ENCODE assay signal across 8 mouse cellular contexts in genomic region chr19:60581377-60582290, GRCm38 (mm10). TPM values are rescaled to one million over a fixed set of nuclear protein-coding genes. Genes with fewer than 3 reads are reported as not detected.
DNase-seq lines count a peak whose midpoint lies in the region; ATAC-seq and TF ChIP-seq lines count a peak whose summit lies in the region.

No protein-coding gene starts in this region.

- H3K9ac ChIP-seq in heart, postnatal 0 days (replicated peaks; ENCODE audit: low read depth, low read length): peak overlapping the region; percentile 86
- peak overlapping the region; percentile 35; the same call in 1 of the 2 replicates for H3K9ac ChIP-seq in lung, postnatal 0 days (replicated peaks; ENCODE audit: low read depth)

- DNase-seq in left cerebral cortex, adult 11 months (ENCODE audit: low spot score): peak; percentile 18
- DNase-seq in left cerebral cortex, adult 18-20 months (ENCODE audit: low spot score in 2 of 2): no peak
- DNase-seq in heart, postnatal 0 days (ENCODE audit: low spot score): no peak
- peak; percentile 81 for DNase-seq in lung, postnatal 0 days (ENCODE audit: low spot score)
- no peak for DNase-seq in left cerebral cortex, postnatal 36 days (ENCODE audit: low spot score in 2 of 2)
- no peak for DNase-seq in urinary bladder, postnatal 4 days (ENCODE audit: low spot score in 2 of 2)
- DNase-seq in urinary bladder, adult 2 months (ENCODE audit: low spot score): no peak

- peak overlapping the region; percentile 70 for H3K4me2 ChIP-seq in heart, postnatal 0 days (ENCODE audit: low read depth, low read length)
- peak overlapping the region; percentile 68 for H3K4me2 ChIP-seq in lung, postnatal 0 days (replicated peaks; ENCODE audit: low read depth, low read length)

- WGBS in heart, postnatal 0 days: 38% methylated on average over 4 of the region's 4 CpGs
- WGBS in lung, postnatal 0 days: 29% methylated on average over 4 of the region's 4 CpGs

- no peak for TF ChIP-seq CTCF in heart, postnatal 0 days (IDR thresholded peaks at IDR 0.05; ENCODE audit: low read depth)
- no peak for TF ChIP-seq CTCF in lung, postnatal 0 days (IDR thresholded peaks at IDR 0.05)

- 0 out of 2 replicates have a peak, but pooled peaks have one; percentile 1 for ATAC-seq in heart, postnatal 0 days (ENCODE audit: insufficient read depth, low read depth)
- peak; percentile 45 for ATAC-seq in lung, postnatal 0 days

- peak overlapping the region; percentile 84 for H3K4me3 ChIP-seq in brown adipose tissue, adult 24 weeks (ENCODE audit: insufficient read depth, low read depth, low read length)
- peak overlapping the region; percentile 93 for H3K4me3 ChIP-seq in heart, postnatal 0 days (ENCODE audit: low read depth, low read length)
- H3K4me3 ChIP-seq in lung, postnatal 0 days (ENCODE audit: low read depth, low read length): peak overlapping the region; percentile 78

- H3K9me3 ChIP-seq in heart, postnatal 0 days (replicated peaks; ENCODE audit: control insufficient read depth, low read length): no peaks in the 10 kb centered on the region
- no peaks in the 10 kb centered on the region for H3K9me3 ChIP-seq in lung, postnatal 0 days (ENCODE audit: low read length)

- no peaks in the 10 kb centered on the region for H3K36me3 ChIP-seq in heart, postnatal 0 days (replicated peaks; ENCODE audit: control insufficient read depth, insufficient read depth, low read length)
- no peaks in the 10 kb centered on the region for H3K36me3 ChIP-seq in lung, postnatal 0 days (ENCODE audit: insufficient read depth, low read length)

- H3K4me1 ChIP-seq in brown adipose tissue, adult 24 weeks (ENCODE audit: control insufficient read depth, insufficient read depth, insufficient read length, low read length): peaks cover 4% of the 10 kb centered on the region
- H3K4me1 ChIP-seq in heart, postnatal 0 days (ENCODE audit: control insufficient read depth, insufficient read depth): peaks cover 11% of the 10 kb centered on the region
- peaks cover 4% of the 10 kb centered on the region; the same call in 1 of the 2 replicates for H3K4me1 ChIP-seq in lung, postnatal 0 days (ENCODE audit: insufficient read depth, low read depth, low read length)

- no peak for TF ChIP-seq EP300 in heart, postnatal 0 days (IDR thresholded peaks at IDR 0.05; ENCODE audit: low read depth)
- TF ChIP-seq EP300 in lung, postnatal 0 days (IDR thresholded peaks at IDR 0.05): peak; percentile 54; the same call in 1 of the 2 replicates

- H3K27me3 ChIP-seq in heart, postnatal 0 days (ENCODE audit: control insufficient read depth, insufficient read depth, low read length): no peaks in the 10 kb centered on the region
- no peaks in the 10 kb centered on the region for H3K27me3 ChIP-seq in lung, postnatal 0 days (replicated peaks; ENCODE audit: insufficient read depth, low read length)

- peak overlapping the region; percentile 71 for H3K27ac ChIP-seq in brown adipose tissue, adult 24 weeks (replicated peaks; ENCODE audit: low read depth, low read length)
- H3K27ac ChIP-seq in heart, postnatal 0 days (ENCODE audit: low read depth): peak overlapping the region; percentile 89
- peak overlapping the region; percentile 91 for H3K27ac ChIP-seq in lung, postnatal 0 days (ENCODE audit: low read length)

- intact Hi-C loops in left cerebral cortex, postnatal 36 days (cut with DNase I): loop anchor here (1.0 kb wide), 1 partner anchor 174 kb away; the partner anchor contains the start of gene Nanos1

RNA-seq across cellular contexts. Expression of gene Cacul1, which starts 0.8 kb away (rescaled TPM):
- total RNA-seq in left cerebral cortex, adult 18-20 months (2021): 10 to 100 TPM; 53.0 to 56.6 TPM
- 16.3 and 16.9 TPM in 2 replicates for polyA plus RNA-seq in brown adipose tissue, adult 24 weeks (2012; ENCODE audit: insufficient read depth, insufficient read length, missing spikeins)
- total RNA-seq in heart, postnatal 0 days (2014; rRNA removed; ENCODE audit: low replicate concordance): 22.1 and 23.9 TPM in 2 replicates
- polyA plus RNA-seq in heart, postnatal 0 days (2015; fragmentation: Nextera tagmentation; extraction: Ambion mirVana): 7.1 and 8.6 TPM in 2 replicates
- 12.0 and 12.5 TPM in 2 replicates for polyA plus RNA-seq in lung, postnatal 0 days (2015; fragmentation: Nextera tagmentation; extraction: Ambion mirVana)
- total RNA-seq in left cerebral cortex, postnatal 36 days (2021): 10 to 100 TPM; 45.6 to 54.5 TPM
- 13.8 and 16.8 TPM in 2 replicates for polyA plus RNA-seq in urinary bladder, adult 2 months (2012; rRNA removed)

Comparison
In these comparisons a context has a peak if more than half of its experiments do, and no peak if none do; other contexts are left out.
1. DNase-seq: peak in left cerebral cortex, adult 11 months (single experiment) and lung, postnatal 0 days (single experiment); none in left cerebral cortex, adult 18-20 months (0 of 2), heart, postnatal 0 days (single experiment), left cerebral cortex, postnatal 36 days (0 of 2), urinary bladder, postnatal 4 days (0 of 2) and urinary bladder, adult 2 months (single experiment).
2. Peak in every context shown above with its lines, with median percentiles within 50 percentile points of each other: H3K27ac ChIP-seq and H3K4me3 ChIP-seq.